Mouse (Mus musculus): ENCODE results near the gene Acsbg2. TPM values are rescaled to one million over a fixed set of nuclear protein-coding genes. Genes with fewer than 3 reads are reported as not detected.

Gene Acsbg2
- polyA plus RNA-seq, 1 experiment from 2014 or later = not detected

- H3K27me3 ChIP-seq (ENCODE audit: insufficient read depth, low read length) = peaks cover 15% of the 10 kb centered on the region
- ATAC-seq (ENCODE audit: insufficient read depth) = no peak
- H3K9me3 ChIP-seq (ENCODE audit: low read depth, low read length) = no peaks in the 10 kb centered on the region
- no peak overlapping the region for H3K27ac ChIP-seq (ENCODE audit: low read depth)
- no peaks in the 10 kb centered on the region; the same call in 1 of the 2 replicates for H3K4me1 ChIP-seq (ENCODE audit: insufficient read depth)
- DNase-seq = peak; percentile 44
- no peak for TF ChIP-seq CTCF (IDR thresholded peaks at IDR 0.05; ENCODE audit: low read depth)
- WGBS = 65% methylated on average over 2 of the region's 2 CpGs
- H3K36me3 ChIP-seq (ENCODE audit: insufficient read depth) = no peaks in the 10 kb centered on the region
- no peak overlapping the region for H3K9ac ChIP-seq
- no peak overlapping the region for H3K4me3 ChIP-seq (ENCODE audit: low read depth, low read length)
- H3K4me2 ChIP-seq = no peak overlapping the region
These were observed 47.5 kb downstream of the Acsbg2 start for GRCm38 (mm10) chr17:56826718-56827117.

GRCm38 (mm10) chr17:56823352-56823751 lies 50.9 kb downstream of the Acsbg2 start:
- no peaks in the 10 kb centered on the region for H3K27me3 ChIP-seq (ENCODE audit: insufficient read depth, low read length)
- no peaks in the 10 kb centered on the region for H3K36me3 ChIP-seq (ENCODE audit: insufficient read depth)
- TF ChIP-seq CTCF (IDR thresholded peaks at IDR 0.05; ENCODE audit: low read depth) = no peak
- no peak overlapping the region for H3K4me2 ChIP-seq
- WGBS = 63% methylated on average over 2 of the region's 2 CpGs
- H3K27ac ChIP-seq (ENCODE audit: low read depth) = no peak overlapping the region
- no peak for DNase-seq
- H3K9me3 ChIP-seq (ENCODE audit: low read depth, low read length) = no peaks in the 10 kb centered on the region
- no peak overlapping the region for H3K4me3 ChIP-seq (ENCODE audit: low read depth, low read length)
- no peak for ATAC-seq (ENCODE audit: insufficient read depth)
- H3K4me1 ChIP-seq (ENCODE audit: insufficient read depth) = no peaks in the 10 kb centered on the region
- H3K9ac ChIP-seq = no peak overlapping the region

- TF ChIP-seq CTCF (IDR thresholded peaks at IDR 0.05; ENCODE audit: low read depth) = no peak
- 74% methylated on average over 2 of the region's 2 CpGs for WGBS
- no peak for DNase-seq
- H3K4me2 ChIP-seq = no peak overlapping the region
- ATAC-seq (ENCODE audit: insufficient read depth) = no peak
- H3K4me1 ChIP-seq (ENCODE audit: insufficient read depth) = no peaks in the 10 kb centered on the region
- no peaks in the 10 kb centered on the region for H3K36me3 ChIP-seq (ENCODE audit: insufficient read depth)
- H3K27ac ChIP-seq (ENCODE audit: low read depth) = no peak overlapping the region
- no peak overlapping the region for H3K4me3 ChIP-seq (ENCODE audit: low read depth, low read length)
- no peak overlapping the region for H3K9ac ChIP-seq
- H3K27me3 ChIP-seq (ENCODE audit: insufficient read depth, low read length) = no peaks in the 10 kb centered on the region
- H3K9me3 ChIP-seq (ENCODE audit: low read depth, low read length) = no peaks in the 10 kb centered on the region
These were observed 51.9 kb downstream of the Acsbg2 start for GRCm38 (mm10) chr17:56822380-56822779.

GRCm38 (mm10) chr17:56819694-56820111 lies 54.5 kb downstream of the Acsbg2 start:
- H3K4me2 ChIP-seq = no peak overlapping the region
- WGBS = 61% methylated on average over 8 of the region's 8 CpGs
- no peak overlapping the region for H3K4me3 ChIP-seq (ENCODE audit: low read depth, low read length)
- 0 out of 2 replicates have a peak overlapping the region, but pooled peaks have one; percentile 2 for H3K27ac ChIP-seq (ENCODE audit: low read depth)
- ATAC-seq (ENCODE audit: insufficient read depth) (peak; percentile 76), DNase-seq (peak; percentile 40)
- no peaks in the 10 kb centered on the region for H3K36me3 ChIP-seq (ENCODE audit: insufficient read depth)
- H3K4me1 ChIP-seq (ENCODE audit: insufficient read depth) = no peaks in the 10 kb centered on the region
- TF ChIP-seq CTCF (IDR thresholded peaks at IDR 0.05; ENCODE audit: low read depth) = no peak
- no peaks in the 10 kb centered on the region for H3K9me3 ChIP-seq (ENCODE audit: low read depth, low read length)
- no peak overlapping the region for H3K9ac ChIP-seq
- no peaks in the 10 kb centered on the region for H3K27me3 ChIP-seq (ENCODE audit: insufficient read depth, low read length)

- Histone ChIP-seq H3K9me3 (ENCODE audit: low read depth, low read length) (no peaks in the 10 kb centered on the region), H3K27me3 (ENCODE audit: insufficient read depth, low read length) (no peaks in the 10 kb centered on the region), H3K27ac (ENCODE audit: low read depth) (no peak overlapping the region)
These were observed 55.2 kb downstream of the Acsbg2 start for GRCm38 (mm10) chr17:56819032-56819545.

GRCm38 (mm10) chr17:56818067-56818636 lies 56.1 kb downstream of the Acsbg2 start:
- no peaks in the 10 kb centered on the region for H3K27me3 ChIP-seq (ENCODE audit: insufficient read depth, low read length)
- no peak overlapping the region for H3K9ac ChIP-seq
- H3K36me3 ChIP-seq (ENCODE audit: insufficient read depth) = no peaks in the 10 kb centered on the region
- DNase-seq (no peak), ATAC-seq (ENCODE audit: insufficient read depth) (no peak)
- no peak overlapping the region for H3K27ac ChIP-seq (ENCODE audit: low read depth)
- TF ChIP-seq CTCF (IDR thresholded peaks at IDR 0.05; ENCODE audit: low read depth) = no peak
- no peaks in the 10 kb centered on the region for H3K9me3 ChIP-seq (ENCODE audit: low read depth, low read length)
- WGBS = 36% methylated on average over 11 of the region's 11 CpGs
- no peaks in the 10 kb centered on the region for H3K4me1 ChIP-seq (ENCODE audit: insufficient read depth)
- H3K4me3 ChIP-seq (ENCODE audit: low read depth, low read length) = no peak overlapping the region
- H3K4me2 ChIP-seq = no peak overlapping the region

More at GRCm38 (mm10) chr17:56819032-56819545, 55.2 kb downstream of the Acsbg2 start:
- H3K4me1 ChIP-seq (ENCODE audit: insufficient read depth) = no peaks in the 10 kb centered on the region
- no peak overlapping the region for H3K9ac ChIP-seq
- H3K36me3 ChIP-seq (ENCODE audit: insufficient read depth) = no peaks in the 10 kb centered on the region
- ATAC-seq (ENCODE audit: insufficient read depth) (no peak), DNase-seq (no peak)
- no peak for TF ChIP-seq CTCF (IDR thresholded peaks at IDR 0.05; ENCODE audit: low read depth)
- H3K4me2 ChIP-seq = no peak overlapping the region
- 68% methylated on average over 6 of the region's 6 CpGs for WGBS
- H3K4me3 ChIP-seq (ENCODE audit: low read depth, low read length) = no peak overlapping the region

- H3K9me3 ChIP-seq (ENCODE audit: low read depth, low read length) = no peaks in the 10 kb centered on the region
- H3K4me2 ChIP-seq = no peak overlapping the region
- H3K4me1 ChIP-seq (ENCODE audit: insufficient read depth) = peaks cover 10% of the 10 kb centered on the region
- no peak overlapping the region for H3K4me3 ChIP-seq (ENCODE audit: low read depth, low read length)
- no peaks in the 10 kb centered on the region for H3K27me3 ChIP-seq (ENCODE audit: insufficient read depth, low read length)
- ATAC-seq (ENCODE audit: insufficient read depth) = no peak
- no peak for DNase-seq
- 79% methylated on average over 3 of the region's 3 CpGs for WGBS
- H3K36me3 ChIP-seq (ENCODE audit: insufficient read depth) = no peaks in the 10 kb centered on the region
- H3K9ac ChIP-seq = no peak overlapping the region
- no peak overlapping the region for H3K27ac ChIP-seq (ENCODE audit: low read depth)
- TF ChIP-seq CTCF (IDR thresholded peaks at IDR 0.05; ENCODE audit: low read depth) = no peak
These were observed 59.2 kb downstream of the Acsbg2 start for GRCm38 (mm10) chr17:56815057-56815345.
